Mouse (Mus musculus): Measurements from ENCODE around the gene Lrp5.

Gene Lrp5

GRCm38 (mm10) chr19:3695976-3696375 lies 9.6 kb upstream of the Lrp5 start:
- no peak for DNase-seq (ENCODE audit: low read depth in 2 of 2, low spot score in 2 of 2)

- no peak for DNase-seq (ENCODE audit: low read depth in 2 of 2, low spot score in 2 of 2)
Measured at GRCm38 (mm10) chr19:3695471-3695870, 9.1 kb upstream of the Lrp5 start.

GRCm38 (mm10) chr19:3695006-3695405 lies 8.6 kb upstream of the Lrp5 start:
- no peak for DNase-seq (ENCODE audit: low read depth in 2 of 2, low spot score in 2 of 2)

- no peak for DNase-seq (ENCODE audit: low read depth in 2 of 2, low spot score in 2 of 2)
Measured at GRCm38 (mm10) chr19:3694476-3694875, 8.1 kb upstream of the Lrp5 start.

- no peak for DNase-seq (ENCODE audit: low read depth in 2 of 2, low spot score in 2 of 2)
Measured at GRCm38 (mm10) chr19:3692414-3693145, 6.2 kb upstream of the Lrp5 start.

GRCm38 (mm10) chr19:3691337-3691736 lies 5.0 kb upstream of the Lrp5 start:
- no peak for DNase-seq (ENCODE audit: low read depth in 2 of 2, low spot score in 2 of 2)

- DNase-seq (ENCODE audit: low read depth in 2 of 2, low spot score in 2 of 2) = no peak
Measured at GRCm38 (mm10) chr19:3687676-3688171, 1.4 kb upstream of the Lrp5 start.

GRCm38 (mm10) chr19:3685611-3686214 lies 651 bp downstream of the Lrp5 start:
- peak in 1 of 2 experiments; percentile 19 for DNase-seq (ENCODE audit: low read depth in 2 of 2, low spot score in 2 of 2)

GRCm38 (mm10) chr19:3684957-3685580 lies 1.3 kb downstream of the Lrp5 start:
- DNase-seq (ENCODE audit: low read depth in 2 of 2, low spot score in 2 of 2) = no peak

- no peak for DNase-seq (ENCODE audit: low read depth in 2 of 2, low spot score in 2 of 2)
Measured at GRCm38 (mm10) chr19:3684414-3684813, 1.9 kb downstream of the Lrp5 start.

GRCm38 (mm10) chr19:3681310-3681934 lies 4.9 kb downstream of the Lrp5 start:
- DNase-seq (ENCODE audit: low read depth in 2 of 2, low spot score in 2 of 2) = no peak

- no peak for DNase-seq (ENCODE audit: low read depth in 2 of 2, low spot score in 2 of 2)
Measured at GRCm38 (mm10) chr19:3680732-3681131, 5.6 kb downstream of the Lrp5 start.

- no peak for DNase-seq (ENCODE audit: low read depth in 2 of 2, low spot score in 2 of 2)
Measured at GRCm38 (mm10) chr19:3674122-3674855, 12.1 kb downstream of the Lrp5 start.

GRCm38 (mm10) chr19:3673149-3673548 lies 13.2 kb downstream of the Lrp5 start:
- no peak for DNase-seq (ENCODE audit: low read depth in 2 of 2, low spot score in 2 of 2)

GRCm38 (mm10) chr19:3669100-3669499 lies 17.3 kb downstream of the Lrp5 start:
- peak; percentile 56 to 72 for DNase-seq (ENCODE audit: low read depth in 2 of 2, low spot score in 2 of 2)

- DNase-seq (ENCODE audit: low read depth in 2 of 2, low spot score in 2 of 2) = peak in 1 of 2 experiments; percentile 5
Measured at GRCm38 (mm10) chr19:3668551-3668950, 17.8 kb downstream of the Lrp5 start.

- peak in 1 of 2 experiments; percentile 57 for DNase-seq (ENCODE audit: low read depth in 2 of 2, low spot score in 2 of 2)
Measured at GRCm38 (mm10) chr19:3667979-3668378, 18.4 kb downstream of the Lrp5 start.

GRCm38 (mm10) chr19:3667155-3667895 lies 19.0 kb downstream of the Lrp5 start:
- DNase-seq (ENCODE audit: low read depth in 2 of 2, low spot score in 2 of 2) = no peak

- no peak for DNase-seq (ENCODE audit: low read depth in 2 of 2, low spot score in 2 of 2)
Measured at GRCm38 (mm10) chr19:3666632-3667031, 19.7 kb downstream of the Lrp5 start.

GRCm38 (mm10) chr19:3665510-3665909 lies 20.9 kb downstream of the Lrp5 start:
- no peak for DNase-seq (ENCODE audit: low read depth in 2 of 2, low spot score in 2 of 2)

Measured in CD8-positive naive resting alpha-beta T cell, adult 2 months (primary cell).